Mouse (Mus musculus): ENCODE results near the gene Tprn. TPM values are rescaled to one million over a fixed set of nuclear protein-coding genes. Genes with fewer than 3 reads are reported as not detected.

The Tprn gene
- polyA plus RNA-seq, 1 experiment: 12.9 TPM

- Histone ChIP-seq H3K36me3 (replicated peaks; ENCODE audit: low read length) (peaks cover 27% of the 10 kb centered on the region), H3K4me3 (replicated peaks) (peak overlapping the region; percentile 96), H3K9me3 (no peaks in the 10 kb centered on the region), H3K4me1 (peaks cover 71% of the 10 kb centered on the region), H3K27me3 (replicated peaks) (no peaks in the 10 kb centered on the region)
- TF ChIP-seq GATA1 (IDR thresholded peaks at IDR 0.05; ENCODE audit: borderline replicate concordance, low read length): no peak
- TF ChIP-seq FLI1 (IDR thresholded peaks at IDR 0.05; ENCODE audit: low read length): no peak
Measured at GRCm38 (mm10) chr2:25262795-25263622, 591 bp downstream of the Tprn start.

GRCm38 (mm10) chr2:25263623-25264285 is 1.3 kb downstream of the Tprn start:
- TF ChIP-seq GATA1 (IDR thresholded peaks at IDR 0.05; ENCODE audit: borderline replicate concordance, low read length) (no peak), FLI1 (IDR thresholded peaks at IDR 0.05; ENCODE audit: low read length) (no peak)
- peaks cover 72% of the 10 kb centered on the region for H3K4me1 ChIP-seq
- no peaks in the 10 kb centered on the region for H3K9me3 ChIP-seq
- H3K4me3 ChIP-seq (replicated peaks): peak overlapping the region; percentile 96
- no peaks in the 10 kb centered on the region for H3K27me3 ChIP-seq (replicated peaks)
- peaks cover 35% of the 10 kb centered on the region for H3K36me3 ChIP-seq (replicated peaks; ENCODE audit: low read length)

GRCm38 (mm10) chr2:25264286-25264660 is 1.9 kb downstream of the Tprn start:
- Histone ChIP-seq H3K4me1 (peaks cover 77% of the 10 kb centered on the region), H3K9me3 (no peaks in the 10 kb centered on the region), H3K27me3 (replicated peaks) (no peaks in the 10 kb centered on the region), H3K4me3 (replicated peaks) (peak overlapping the region; percentile 96), H3K36me3 (replicated peaks; ENCODE audit: low read length) (peaks cover 40% of the 10 kb centered on the region)
- TF ChIP-seq GATA1 (IDR thresholded peaks at IDR 0.05; ENCODE audit: borderline replicate concordance, low read length) (no peak), FLI1 (IDR thresholded peaks at IDR 0.05; ENCODE audit: low read length) (no peak)

- H3K4me1 ChIP-seq: peaks cover 83% of the 10 kb centered on the region
- H3K27me3 ChIP-seq (replicated peaks): no peaks in the 10 kb centered on the region
- TF ChIP-seq FLI1 (IDR thresholded peaks at IDR 0.05; ENCODE audit: low read length) (no peak), GATA1 (IDR thresholded peaks at IDR 0.05; ENCODE audit: borderline replicate concordance, low read length) (no peak)
- peak overlapping the region; percentile 76 for H3K4me3 ChIP-seq (replicated peaks)
- peaks cover 46% of the 10 kb centered on the region for H3K36me3 ChIP-seq (replicated peaks; ENCODE audit: low read length)
- H3K9me3 ChIP-seq: no peaks in the 10 kb centered on the region
Measured at GRCm38 (mm10) chr2:25264851-25265250, 2.4 kb downstream of the Tprn start.

- Histone ChIP-seq H3K36me3 (replicated peaks; ENCODE audit: low read length) (peaks cover 58% of the 10 kb centered on the region), H3K4me3 (replicated peaks) (peak overlapping the region; percentile 88), H3K27me3 (replicated peaks) (no peaks in the 10 kb centered on the region), H3K9me3 (no peaks in the 10 kb centered on the region), H3K4me1 (peaks cover 95% of the 10 kb centered on the region)
- TF ChIP-seq GATA1 (IDR thresholded peaks at IDR 0.05; ENCODE audit: borderline replicate concordance, low read length): no peak
- TF ChIP-seq FLI1 (IDR thresholded peaks at IDR 0.05; ENCODE audit: low read length): no peak
Measured at GRCm38 (mm10) chr2:25265897-25266656, 3.7 kb downstream of the Tprn start.

GRCm38 (mm10) chr2:25266720-25267119 is 4.3 kb downstream of the Tprn start:
- no peaks in the 10 kb centered on the region for H3K9me3 ChIP-seq
- TF ChIP-seq GATA1 (IDR thresholded peaks at IDR 0.05; ENCODE audit: borderline replicate concordance, low read length): no peak
- no peak for TF ChIP-seq FLI1 (IDR thresholded peaks at IDR 0.05; ENCODE audit: low read length)
- H3K4me1 ChIP-seq: peaks cover 96% of the 10 kb centered on the region
- H3K27me3 ChIP-seq (replicated peaks): no peaks in the 10 kb centered on the region
- H3K36me3 ChIP-seq (replicated peaks; ENCODE audit: low read length): peaks cover 58% of the 10 kb centered on the region
- H3K4me3 ChIP-seq (replicated peaks): peak overlapping the region; percentile 88

GRCm38 (mm10) chr2:25267241-25267640 is 4.8 kb downstream of the Tprn start:
- no peaks in the 10 kb centered on the region for H3K9me3 ChIP-seq
- peaks cover 58% of the 10 kb centered on the region for H3K36me3 ChIP-seq (replicated peaks; ENCODE audit: low read length)
- H3K4me1 ChIP-seq: peaks cover 92% of the 10 kb centered on the region
- peak overlapping the region; percentile 51 for H3K4me3 ChIP-seq (replicated peaks)
- TF ChIP-seq GATA1 (IDR thresholded peaks at IDR 0.05; ENCODE audit: borderline replicate concordance, low read length): no peak
- no peak for TF ChIP-seq FLI1 (IDR thresholded peaks at IDR 0.05; ENCODE audit: low read length)
- no peaks in the 10 kb centered on the region for H3K27me3 ChIP-seq (replicated peaks)

GRCm38 (mm10) chr2:25267746-25268309 is 5.4 kb downstream of the Tprn start:
- no peak for TF ChIP-seq FLI1 (IDR thresholded peaks at IDR 0.05; ENCODE audit: low read length)
- no peak for TF ChIP-seq GATA1 (IDR thresholded peaks at IDR 0.05; ENCODE audit: borderline replicate concordance, low read length)
- H3K27me3 ChIP-seq (replicated peaks): no peaks in the 10 kb centered on the region
- H3K4me1 ChIP-seq: peaks cover 93% of the 10 kb centered on the region
- H3K36me3 ChIP-seq (replicated peaks; ENCODE audit: low read length): peaks cover 58% of the 10 kb centered on the region
- no peaks in the 10 kb centered on the region for H3K9me3 ChIP-seq
- no peak overlapping the region for H3K4me3 ChIP-seq (replicated peaks)

GRCm38 (mm10) chr2:25271827-25272511 is 9.6 kb downstream of the Tprn start, which contains the start of the genes Ssna1 and Anapc2:
Gene Ssna1 (minus strand): TSS chr2:25272438.
Gene Anapc2 (plus strand): TSS chr2:25272478.
- Histone ChIP-seq H3K9me3 (no peaks in the 10 kb centered on the region), H3K36me3 (replicated peaks; ENCODE audit: low read length) (peaks cover 80% of the 10 kb centered on the region), H3K4me3 (replicated peaks) (peak within 1 kb of the TSS; percentile 97), H3K4me1 (peaks cover 76% of the 10 kb centered on the region), H3K27me3 (replicated peaks) (no peaks in the 10 kb centered on the region)
- no peak for TF ChIP-seq GATA1 (IDR thresholded peaks at IDR 0.05; ENCODE audit: borderline replicate concordance, low read length)
- TF ChIP-seq FLI1 (IDR thresholded peaks at IDR 0.05; ENCODE audit: low read length): no peak

Data from megakaryocyte, embryonic 14.5 days (primary cell).